Mouse (Mus musculus): ENCODE results near the gene Dnajc11. TPM values are rescaled to one million over a fixed set of nuclear protein-coding genes. Genes with fewer than 3 reads are reported as not detected.

Gene Dnajc11
- polyA plus RNA-seq, 1 experiment from 2014 or later, result 61.5 TPM

DNA sequence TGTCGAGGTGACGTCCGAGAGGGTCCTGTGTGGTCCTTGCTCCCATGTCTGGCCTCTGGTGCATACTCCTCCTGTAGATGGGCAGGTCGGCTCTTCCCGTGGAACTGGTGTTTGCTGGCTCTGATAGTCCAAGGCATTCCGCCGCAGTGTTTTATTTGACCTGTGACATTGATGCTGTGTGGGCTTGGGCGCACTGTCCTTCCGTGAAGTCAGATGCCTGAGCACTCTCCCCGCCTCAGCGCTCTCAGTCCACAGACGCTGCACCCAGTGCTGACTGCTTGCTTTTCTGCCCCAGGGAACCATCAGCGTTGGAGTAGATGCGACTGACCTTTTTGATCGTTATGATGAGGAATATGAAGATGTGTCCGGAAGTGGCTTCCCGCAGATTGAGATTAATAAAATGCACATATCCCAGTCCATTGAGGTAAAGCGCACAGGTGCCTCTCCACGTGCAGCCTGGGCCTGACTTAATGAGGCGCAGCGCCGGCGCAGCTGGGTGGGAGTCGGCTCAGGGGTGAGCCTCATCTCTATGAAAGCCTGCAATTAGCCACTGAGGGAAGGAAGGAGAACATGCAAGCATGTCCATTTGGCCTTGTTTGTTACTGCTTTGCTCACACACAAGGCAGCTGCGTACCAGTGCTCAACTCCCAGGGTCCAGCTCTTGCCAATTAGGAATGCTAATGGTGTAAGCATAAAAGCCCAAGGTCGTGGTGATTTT lies 34.9 kb downstream of the Dnajc11 start:
- Histone ChIP-seq H3K36me3 (peaks cover 59% of the 10 kb centered on the region), H3K27ac (replicated peaks) (no peak overlapping the region)
- ATAC-seq (ENCODE audit: insufficient number of reproducible peaks, low FRiP score, low TSS enrichment, low read depth), result no peak

GRCm38 (mm10) chr4:151972221-151972967 lies 38.9 kb downstream of the Dnajc11 start:
- no peak overlapping the region for H3K9ac ChIP-seq

More for the DNA sequence above, 34.9 kb downstream of the Dnajc11 start:
- H3K27me3 ChIP-seq, result no peaks in the 10 kb centered on the region
- H3K4me1 ChIP-seq, result no peaks in the 10 kb centered on the region
- H3K4me2 ChIP-seq (replicated peaks), result no peak overlapping the region
- no peak overlapping the region for H3K9ac ChIP-seq
- WGBS, result 90% methylated on average over 26 of the region's 26 CpGs
- H3K9me3 ChIP-seq (replicated peaks), result no peaks in the 10 kb centered on the region
- H3K4me3 ChIP-seq (replicated peaks), result no peak overlapping the region

DNA sequence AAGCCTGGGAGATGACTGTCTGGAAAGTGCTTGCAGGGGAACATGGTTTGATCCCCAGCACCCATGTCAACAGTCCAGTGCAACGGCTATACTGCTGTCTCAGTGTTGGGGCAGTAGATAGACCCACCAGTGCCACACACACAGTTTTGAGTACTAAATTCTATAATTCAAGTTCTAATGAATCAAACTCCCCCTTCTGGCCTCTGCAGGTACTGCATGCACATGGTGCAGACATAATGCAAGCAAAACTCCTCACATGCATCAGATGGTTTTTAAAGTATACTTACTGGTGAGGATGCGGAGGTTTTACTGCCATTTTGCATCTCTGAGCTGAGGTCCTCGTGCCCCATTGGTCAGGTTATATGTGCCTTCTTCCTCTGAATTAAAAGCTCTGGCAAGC lies 42.0 kb downstream of the Dnajc11 start:
- Histone ChIP-seq H3K27me3 (no peaks in the 10 kb centered on the region), H3K9ac (no peak overlapping the region), H3K27ac (replicated peaks) (no peak overlapping the region), H3K4me1 (0 out of 2 replicates have a peak, but pooled peaks cover 2% of the 10 kb centered on the region), H3K9me3 (replicated peaks) (no peaks in the 10 kb centered on the region), H3K36me3 (peaks cover 73% of the 10 kb centered on the region), H3K4me3 (replicated peaks) (no peak overlapping the region), H3K4me2 (replicated peaks) (no peak overlapping the region)
- no peak for ATAC-seq (ENCODE audit: insufficient number of reproducible peaks, low FRiP score, low TSS enrichment, low read depth)
- 93% methylated on average over 3 of the region's 3 CpGs for WGBS

More at GRCm38 (mm10) chr4:151972221-151972967, 38.9 kb downstream of the Dnajc11 start:
- Histone ChIP-seq H3K4me3 (replicated peaks) (no peak overlapping the region), H3K27ac (replicated peaks) (no peak overlapping the region), H3K4me2 (replicated peaks) (no peak overlapping the region), H3K27me3 (no peaks in the 10 kb centered on the region), H3K9me3 (replicated peaks) (no peaks in the 10 kb centered on the region), H3K36me3 (peaks cover 72% of the 10 kb centered on the region), H3K4me1 (no peaks in the 10 kb centered on the region)
- ATAC-seq (ENCODE audit: insufficient number of reproducible peaks, low FRiP score, low TSS enrichment, low read depth), result no peak
- 62% methylated on average over 10 of the region's 10 CpGs for WGBS

DNA sequence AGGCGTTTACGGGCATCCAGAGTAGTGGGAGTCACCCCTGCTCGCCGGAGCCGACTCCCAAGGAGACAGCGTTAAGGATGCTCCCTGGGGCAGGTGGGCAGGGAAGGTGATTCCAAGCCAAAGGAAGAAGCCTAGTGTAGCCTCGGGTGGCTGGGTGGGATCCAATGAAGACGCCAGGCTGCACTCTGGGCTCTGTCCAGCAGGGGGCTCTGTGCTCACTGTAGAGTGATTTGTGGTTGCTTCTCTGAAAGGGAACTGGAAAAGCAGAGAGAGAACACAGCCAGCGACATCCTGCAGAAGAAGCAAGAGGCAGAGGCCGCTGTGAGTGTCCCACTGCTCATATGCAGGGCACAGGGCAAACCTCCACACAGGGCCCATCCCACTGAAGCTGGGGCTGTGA lies 44.3 kb downstream of the Dnajc11 start:
- 0 out of 2 replicates have a peak overlapping the region, but pooled peaks have one; percentile 17 for H3K27ac ChIP-seq (replicated peaks)
- H3K4me1 ChIP-seq, result 0 out of 2 replicates have a peak, but pooled peaks cover 7% of the 10 kb centered on the region
- WGBS, result 34% methylated on average over 10 of the region's 10 CpGs
- no peak for ATAC-seq (ENCODE audit: insufficient number of reproducible peaks, low FRiP score, low TSS enrichment, low read depth)
- H3K27me3 ChIP-seq, result no peaks in the 10 kb centered on the region
- no peak overlapping the region for H3K4me3 ChIP-seq (replicated peaks)
- H3K9ac ChIP-seq, result no peak overlapping the region
- peaks cover 74% of the 10 kb centered on the region for H3K36me3 ChIP-seq
- no peak overlapping the region for H3K4me2 ChIP-seq (replicated peaks)
- H3K9me3 ChIP-seq (replicated peaks), result no peaks in the 10 kb centered on the region

DNA sequence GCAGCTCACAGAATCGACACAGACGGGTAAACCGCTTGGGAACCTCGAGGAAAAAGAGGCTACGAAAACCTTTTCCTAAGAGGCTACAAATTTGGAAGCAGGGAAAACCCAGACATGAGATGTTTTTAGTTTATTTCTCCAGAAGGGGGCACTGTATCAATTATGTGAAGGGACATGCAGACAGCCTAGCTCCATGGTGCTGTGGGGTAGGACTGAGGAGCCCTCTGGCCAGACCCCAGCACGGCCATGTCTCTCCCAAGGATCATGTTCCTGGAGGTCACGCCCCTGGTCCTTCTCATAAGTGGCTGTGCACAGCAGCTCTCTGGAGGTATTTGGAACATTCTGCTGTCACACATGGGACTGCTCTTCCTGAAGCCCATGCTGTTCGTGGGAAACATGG lies 47.2 kb downstream of the Dnajc11 start:
- Histone ChIP-seq H3K4me2 (replicated peaks) (no peak overlapping the region), H3K4me1 (peaks cover 12% of the 10 kb centered on the region), H3K36me3 (peaks cover 57% of the 10 kb centered on the region), H3K27ac (replicated peaks) (no peak overlapping the region), H3K27me3 (no peaks in the 10 kb centered on the region), H3K4me3 (replicated peaks) (no peak overlapping the region), H3K9me3 (replicated peaks) (no peaks in the 10 kb centered on the region), H3K9ac (no peak overlapping the region)
- WGBS, result 80% methylated on average over 8 of the region's 8 CpGs
- ATAC-seq (ENCODE audit: insufficient number of reproducible peaks, low FRiP score, low TSS enrichment, low read depth), result no peak

DNA sequence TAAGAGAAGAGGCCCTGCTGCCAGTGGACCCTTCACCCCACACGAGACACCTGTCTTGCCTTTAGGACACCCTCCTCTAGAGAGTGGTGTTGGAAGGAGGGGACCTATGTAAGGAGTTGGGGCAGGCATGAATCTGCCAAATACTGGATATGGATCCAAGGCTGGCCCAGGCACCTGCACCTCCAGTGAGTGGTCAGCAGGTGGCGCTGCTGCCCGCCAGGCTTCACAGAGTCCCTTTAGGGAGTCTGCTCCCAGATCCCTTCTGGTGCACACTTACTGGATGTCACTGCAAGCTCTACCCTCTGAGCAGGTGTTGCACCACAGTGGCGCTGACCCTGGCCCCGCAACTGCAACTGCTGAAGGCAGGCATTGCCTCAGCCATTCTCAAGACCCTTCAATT lies 47.9 kb downstream of the Dnajc11 start:
- Histone ChIP-seq H3K4me1 (peaks cover 18% of the 10 kb centered on the region), H3K27ac (replicated peaks) (no peak overlapping the region; the same call in 1 of the 2 replicates), H3K9me3 (replicated peaks) (no peaks in the 10 kb centered on the region), H3K9ac (no peak overlapping the region), H3K27me3 (no peaks in the 10 kb centered on the region), H3K36me3 (peaks cover 52% of the 10 kb centered on the region), H3K4me3 (replicated peaks) (no peak overlapping the region), H3K4me2 (replicated peaks) (no peak overlapping the region)
- WGBS, result 15% methylated on average over 5 of the region's 5 CpGs
- peak; percentile 37; the same call in 1 of the 2 replicates for ATAC-seq (ENCODE audit: insufficient number of reproducible peaks, low FRiP score, low TSS enrichment, low read depth)

- WGBS, result 54% methylated on average over 17 of the region's 17 CpGs
- Histone ChIP-seq H3K9me3 (replicated peaks) (no peaks in the 10 kb centered on the region), H3K9ac (no peak overlapping the region), H3K4me1 (peaks cover 33% of the 10 kb centered on the region), H3K27me3 (no peaks in the 10 kb centered on the region), H3K4me2 (replicated peaks) (no peak overlapping the region), H3K36me3 (peaks cover 42% of the 10 kb centered on the region), H3K4me3 (replicated peaks) (0 out of 2 replicates have a peak overlapping the region, but pooled peaks have one; percentile 0), H3K27ac (replicated peaks) (peak overlapping the region; percentile 25; the same call in 1 of the 2 replicates)
- no peak for ATAC-seq (ENCODE audit: insufficient number of reproducible peaks, low FRiP score, low TSS enrichment, low read depth)
Observed at GRCm38 (mm10) chr4:151983043-151983442, 49.6 kb downstream of the Dnajc11 start.

GRCm38 (mm10) chr4:151983560-151983959 lies 50.1 kb downstream of the Dnajc11 start:
- Histone ChIP-seq H3K4me2 (replicated peaks) (no peak overlapping the region), H3K27me3 (no peaks in the 10 kb centered on the region), H3K27ac (replicated peaks) (0 out of 2 replicates have a peak overlapping the region, but pooled peaks have one; percentile 25), H3K4me3 (replicated peaks) (no peak overlapping the region), H3K9me3 (replicated peaks) (no peaks in the 10 kb centered on the region), H3K9ac (no peak overlapping the region), H3K36me3 (peaks cover 41% of the 10 kb centered on the region), H3K4me1 (peaks cover 34% of the 10 kb centered on the region)
- WGBS, result 24% methylated on average over 8 of the region's 9 CpGs
- ATAC-seq (ENCODE audit: insufficient number of reproducible peaks, low FRiP score, low TSS enrichment, low read depth), result peak; percentile 67

DNA sequence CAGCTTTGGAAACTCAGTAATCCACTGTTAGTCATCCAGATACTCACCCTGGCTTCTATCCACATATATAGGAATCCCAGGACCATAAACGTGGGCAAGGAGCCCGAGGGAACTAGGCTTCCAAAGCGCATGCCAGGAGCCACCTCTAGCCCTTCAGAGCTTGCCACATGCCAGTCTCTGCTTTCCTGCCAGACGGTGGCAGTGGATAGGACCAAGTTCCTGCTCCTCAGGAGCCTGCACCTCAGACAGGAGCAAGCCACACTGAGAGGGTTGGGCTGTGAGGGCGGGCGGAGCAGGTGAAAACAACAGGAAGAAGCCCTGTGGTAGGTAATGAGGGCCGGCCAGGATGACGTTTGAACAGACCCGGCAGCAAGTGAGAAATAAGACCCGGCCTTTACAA lies 52.4 kb downstream of the Dnajc11 start:
- Histone ChIP-seq H3K4me2 (replicated peaks) (no peak overlapping the region), H3K36me3 (peaks cover 33% of the 10 kb centered on the region), H3K4me3 (replicated peaks) (no peak overlapping the region; the same call in 1 of the 2 replicates), H3K9ac (no peak overlapping the region), H3K4me1 (peaks cover 45% of the 10 kb centered on the region), H3K9me3 (replicated peaks) (no peaks in the 10 kb centered on the region), H3K27ac (replicated peaks) (no peak overlapping the region), H3K27me3 (no peaks in the 10 kb centered on the region)
- no peak for ATAC-seq (ENCODE audit: insufficient number of reproducible peaks, low FRiP score, low TSS enrichment, low read depth)
- 32% methylated on average over 10 of the region's 10 CpGs for WGBS

GRCm38 (mm10) chr4:151986650-151987049 lies 53.2 kb downstream of the Dnajc11 start:
- Histone ChIP-seq H3K27me3 (no peaks in the 10 kb centered on the region), H3K4me1 (peaks cover 43% of the 10 kb centered on the region), H3K9me3 (replicated peaks) (no peaks in the 10 kb centered on the region), H3K4me2 (replicated peaks) (no peak overlapping the region), H3K4me3 (replicated peaks) (no peak overlapping the region), H3K36me3 (peaks cover 36% of the 10 kb centered on the region), H3K27ac (replicated peaks) (no peak overlapping the region), H3K9ac (no peak overlapping the region)
- no peak for ATAC-seq (ENCODE audit: insufficient number of reproducible peaks, low FRiP score, low TSS enrichment, low read depth)
- 61% methylated on average over 8 of the region's 8 CpGs for WGBS

DNA sequence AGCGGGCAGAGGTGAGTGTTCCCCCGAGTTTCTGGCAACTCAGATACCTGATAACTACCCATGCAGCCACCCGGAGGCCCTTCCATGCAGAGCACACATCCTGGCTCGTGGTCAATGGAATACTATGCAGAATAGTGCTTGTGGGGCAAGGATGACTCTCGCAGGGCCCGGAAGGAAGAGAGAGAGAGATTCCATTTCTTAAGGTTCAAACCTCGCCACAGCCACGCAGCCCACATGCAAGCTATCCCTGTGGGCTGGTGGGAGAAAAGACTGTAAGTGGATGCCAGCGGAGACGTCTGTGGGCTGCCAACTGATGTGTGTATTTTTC lies 54.5 kb downstream of the Dnajc11 start:
- H3K27ac ChIP-seq (replicated peaks), result peak overlapping the region; percentile 88
- no peaks in the 10 kb centered on the region for H3K27me3 ChIP-seq
- H3K9me3 ChIP-seq (replicated peaks), result no peaks in the 10 kb centered on the region
- peak overlapping the region; percentile 65 for H3K4me3 ChIP-seq (replicated peaks)
- WGBS, result 18% methylated on average over 10 of the region's 10 CpGs
- peaks cover 43% of the 10 kb centered on the region for H3K4me1 ChIP-seq
- peaks cover 44% of the 10 kb centered on the region for H3K36me3 ChIP-seq
- peak overlapping the region; percentile 91 for H3K9ac ChIP-seq
- H3K4me2 ChIP-seq (replicated peaks), result peak overlapping the region; percentile 81
- ATAC-seq (ENCODE audit: insufficient number of reproducible peaks, low FRiP score, low TSS enrichment, low read depth), result no peak
